Mouse (Mus musculus): ENCODE measurements around the gene Cpa1.

DNA sequence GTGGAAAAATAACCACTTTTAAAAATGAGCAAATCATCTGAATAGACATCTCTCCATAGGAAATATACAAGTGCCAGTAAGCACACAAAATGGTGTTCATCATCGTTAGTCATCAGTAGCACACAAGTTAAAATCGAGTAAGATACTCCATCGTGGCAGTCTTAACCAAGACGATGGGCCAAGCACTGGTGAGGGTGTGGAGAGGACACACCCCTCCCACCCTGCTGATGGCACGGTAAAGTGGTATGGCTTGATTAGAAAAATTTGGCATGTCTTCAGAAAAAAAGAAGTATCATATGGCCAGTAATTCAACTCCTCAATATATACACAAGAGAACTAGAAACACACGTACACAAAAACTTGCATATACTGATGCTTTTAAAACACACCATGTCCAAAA lies 37.5 kb downstream of the Cpa1 start:
- TF ChIP-seq EP300 (optimal IDR thresholded peaks at IDR 0.05), result no peak
- no peak for TF ChIP-seq CTCF (IDR thresholded peaks at IDR 0.05; ENCODE audit: low read depth)
